Mouse (Mus musculus) kidney, adult 2 months (tissue): ENCODE data around the gene A830005F24Rik. TPM values are rescaled to one million over a fixed set of nuclear protein-coding genes. Genes with fewer than 3 reads are reported as not detected.

Experiments used
- DNase-seq: peaks from one replicate; pipeline ENCODE4 v3.0.0; 2021
- H3K27ac ChIP-seq: fragments of 200-500 bp; 2 replicates; pipeline ENCODE4 v1.5.1; 2012; ENCODE audit warnings: low read depth, low read length, control low read depth, inconsistent platforms; ENCODE audit not compliant: insufficient read depth
- H3K27me3 ChIP-seq: fragments of 200-500 bp; replicated peaks from 2 replicates; pipeline ENCODE4 v1.6.1; 2012; ENCODE audit warnings: mild to moderate bottlenecking, moderate library complexity, low read length, inconsistent platforms; ENCODE audit not compliant: control insufficient read depth, insufficient read depth
- H3K36me3 ChIP-seq: fragments of 200-500 bp; 2 replicates; pipeline ENCODE4 v1.6.1; 2012; ENCODE audit warnings: mild to moderate bottlenecking, moderate library complexity, low read length, inconsistent platforms; ENCODE audit not compliant: control insufficient read depth, insufficient read depth
- H3K4me1 ChIP-seq: fragments of 200-500 bp; 2 replicates; pipeline ENCODE4 v1.6.1; 2011; ENCODE audit warnings: low read length; ENCODE audit not compliant: control insufficient read depth, insufficient read depth
- H3K4me3 ChIP-seq: fragments of 200-500 bp; 2 replicates; pipeline ENCODE4 v1.5.1; 2011; ENCODE audit warnings: mild to moderate bottlenecking, low read depth, low read length, control low read depth; ENCODE audit not compliant: insufficient read depth
- CTCF ChIP-seq: fragments of 200-500 bp; conservative IDR thresholded peaks from 2 replicates; pipeline ENCODE4 v1.5.1; 2011; ENCODE audit warnings: low read depth, mild to moderate bottlenecking, control low read depth, low read length, moderate library complexity, mixed read lengths; ENCODE audit not compliant: insufficient read depth, insufficient read length
- POLR2A ChIP-seq: fragments of 200-500 bp; IDR thresholded peaks from one replicate; pipeline ENCODE4 v1.6.1; 2011; ENCODE audit warnings: low read depth, low read length, control low read depth
- WGBS: fragments of 180-500 bp; shearing (Covaris S2); methylation state at CpG from one replicate; pipeline ENCODE4 v1.1.7; 2018; 5-methylcytosine and 5-hydroxymethylcytosine counted together
- polyA plus RNA-seq: library from polyadenylated mRNA; depleted of rRNA; stranded (reverse); fragments of >200 nt; gene quantifications from 2 replicates; pipeline ENCODE4 v1.2.3, GENCODE M21; 2012

A830005F24Rik gene
- polyA plus RNA-seq, 1 experiment: not detected

- Histone ChIP-seq H3K4me1 (peaks cover 17% of the 10 kb centered on the region), H3K36me3 (no peaks in the 10 kb centered on the region), H3K27me3 (no peaks in the 10 kb centered on the region), H3K27ac (peak overlapping the region; percentile 85; the same call in 1 of the 2 replicates), H3K4me3 (peak overlapping the region; percentile 69)
- TF ChIP-seq CTCF (no peak), POLR2A (no peak)
- no peak for DNase-seq
- 17% methylated on average over 4 of the region's 4 CpGs for WGBS
Measured at GRCm38 (mm10) chr13:48544867-48545266, 31.5 kb downstream of the A830005F24Rik start.

- TF ChIP-seq POLR2A: no peak
- Histone ChIP-seq H3K27ac (peak overlapping the region; percentile 99), H3K4me3 (peak overlapping the region; percentile 80), H3K36me3 (no peaks in the 10 kb centered on the region), H3K27me3 (no peaks in the 10 kb centered on the region), H3K4me1 (peaks cover 10% of the 10 kb centered on the region)
- peak; percentile 99 for DNase-seq
- WGBS: under 1% methylated on average over 71 of the region's 72 CpGs
Measured at GRCm38 (mm10) chr13:48545476-48546281, 32.3 kb downstream of the A830005F24Rik start.

- TF ChIP-seq CTCF (no peak), POLR2A (peak; percentile 52)
- Histone ChIP-seq H3K4me3 (peak overlapping the region; percentile 80), H3K4me1 (peaks cover 4% of the 10 kb centered on the region; the same call in 1 of the 2 replicates), H3K27ac (peak overlapping the region; percentile 99), H3K36me3 (no peaks in the 10 kb centered on the region), H3K27me3 (no peaks in the 10 kb centered on the region)
- peak; percentile 100 for DNase-seq
- WGBS: under 1% methylated on average over 69 of the region's 72 CpGs
Measured at GRCm38 (mm10) chr13:48546330-48546917, 33.1 kb downstream of the A830005F24Rik start.

GRCm38 (mm10) chr13:48547623-48548022 is 34.3 kb downstream of the A830005F24Rik start:
- TF ChIP-seq CTCF: no peak
- TF ChIP-seq POLR2A: no peak
- Histone ChIP-seq H3K36me3 (no peaks in the 10 kb centered on the region), H3K4me3 (no peak overlapping the region), H3K4me1 (peaks cover 4% of the 10 kb centered on the region; the same call in 1 of the 2 replicates), H3K27ac (no peak overlapping the region), H3K27me3 (no peaks in the 10 kb centered on the region)
- WGBS: 94% methylated on average over 6 of the region's 6 CpGs
- DNase-seq: no peak

- 92% methylated on average over 5 of the region's 5 CpGs for WGBS
- H3K27me3 ChIP-seq: no peaks in the 10 kb centered on the region
- no peak overlapping the region for H3K27ac ChIP-seq
- H3K4me3 ChIP-seq: no peak overlapping the region
- no peaks in the 10 kb centered on the region for H3K36me3 ChIP-seq
- peaks cover 5% of the 10 kb centered on the region for H3K4me1 ChIP-seq
- no peak for DNase-seq
- TF ChIP-seq POLR2A: no peak
- TF ChIP-seq CTCF: no peak
Measured at GRCm38 (mm10) chr13:48548296-48548695, 34.9 kb downstream of the A830005F24Rik start.

- H3K27ac ChIP-seq: peak overlapping the region; percentile 84
- peak overlapping the region; percentile 31 for H3K4me3 ChIP-seq
- no peaks in the 10 kb centered on the region for H3K27me3 ChIP-seq
- TF ChIP-seq POLR2A: no peak
- TF ChIP-seq CTCF: no peak
- peak; percentile 96 for DNase-seq
- no peaks in the 10 kb centered on the region for H3K36me3 ChIP-seq
- peaks cover 3% of the 10 kb centered on the region for H3K4me1 ChIP-seq
- WGBS: 16% methylated on average over 21 of the region's 21 CpGs
Measured at GRCm38 (mm10) chr13:48552181-48553090, 39.1 kb downstream of the A830005F24Rik start.

GRCm38 (mm10) chr13:48553511-48553910 is 40.1 kb downstream of the A830005F24Rik start:
- DNase-seq: no peak
- Histone ChIP-seq H3K27ac (no peak overlapping the region), H3K4me3 (no peak overlapping the region), H3K36me3 (no peaks in the 10 kb centered on the region), H3K27me3 (no peaks in the 10 kb centered on the region), H3K4me1 (peaks cover 3% of the 10 kb centered on the region)
- 60% methylated on average over 5 of the region's 5 CpGs for WGBS
- TF ChIP-seq CTCF: no peak
- no peak for TF ChIP-seq POLR2A
